Mouse (Mus musculus): ENCODE data around the gene Il22. TPM values are rescaled to one million over a fixed set of nuclear protein-coding genes. Genes with fewer than 3 reads are reported as not detected.
"Not testable (repeated sequence)": the region's sequence is repeated elsewhere in the genome, so short reads cannot be mapped to it uniquely, and the experiment has no call there.

Il22 gene
- polyA plus RNA-seq, 1 experiment from 2014 or later: not detected

DNA sequence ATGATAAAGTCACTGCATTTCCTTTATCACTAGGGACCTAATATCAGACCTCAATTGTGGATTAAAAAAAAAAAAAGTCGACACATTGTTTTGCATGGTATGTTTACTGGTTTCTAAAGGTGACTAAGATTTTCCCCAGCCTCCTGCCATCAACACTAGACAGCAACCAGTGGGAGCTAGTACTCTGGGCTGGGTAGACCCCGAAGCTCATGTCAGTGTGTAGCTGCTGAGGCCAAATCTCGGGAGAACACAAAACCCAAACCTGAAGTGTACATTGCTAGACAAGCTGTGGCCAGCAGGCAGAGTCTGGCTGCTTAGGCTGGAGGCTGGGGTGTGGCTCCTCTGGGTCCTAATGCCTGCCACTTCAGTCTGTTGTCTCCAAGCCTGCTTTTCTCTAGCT lies 9.6 kb upstream of the Il22 start:
- H3K4me3 ChIP-seq (ENCODE audit: low read depth, low read length); H3K36me3 ChIP-seq (ENCODE audit: control insufficient read depth, insufficient read depth, low read length); H3K27me3 ChIP-seq (ENCODE audit: control insufficient read depth, insufficient read depth, low read length); H3K4me1 ChIP-seq (ENCODE audit: control insufficient read depth, insufficient read depth, low read length); H3K4me2 ChIP-seq; H3K9me3 ChIP-seq (replicated peaks; ENCODE audit: control insufficient read depth, low read length); H3K9ac ChIP-seq (ENCODE audit: low read depth, low read length); ATAC-seq (replicated peaks; ENCODE audit: insufficient number of reproducible peaks, low FRiP score, low TSS enrichment); H3K27ac ChIP-seq (ENCODE audit: low read depth, low read length): not testable (repeated sequence)
- WGBS (ENCODE audit: insufficient replicate concordance): 32% methylated on average over 3 of the region's 3 CpGs

DNA sequence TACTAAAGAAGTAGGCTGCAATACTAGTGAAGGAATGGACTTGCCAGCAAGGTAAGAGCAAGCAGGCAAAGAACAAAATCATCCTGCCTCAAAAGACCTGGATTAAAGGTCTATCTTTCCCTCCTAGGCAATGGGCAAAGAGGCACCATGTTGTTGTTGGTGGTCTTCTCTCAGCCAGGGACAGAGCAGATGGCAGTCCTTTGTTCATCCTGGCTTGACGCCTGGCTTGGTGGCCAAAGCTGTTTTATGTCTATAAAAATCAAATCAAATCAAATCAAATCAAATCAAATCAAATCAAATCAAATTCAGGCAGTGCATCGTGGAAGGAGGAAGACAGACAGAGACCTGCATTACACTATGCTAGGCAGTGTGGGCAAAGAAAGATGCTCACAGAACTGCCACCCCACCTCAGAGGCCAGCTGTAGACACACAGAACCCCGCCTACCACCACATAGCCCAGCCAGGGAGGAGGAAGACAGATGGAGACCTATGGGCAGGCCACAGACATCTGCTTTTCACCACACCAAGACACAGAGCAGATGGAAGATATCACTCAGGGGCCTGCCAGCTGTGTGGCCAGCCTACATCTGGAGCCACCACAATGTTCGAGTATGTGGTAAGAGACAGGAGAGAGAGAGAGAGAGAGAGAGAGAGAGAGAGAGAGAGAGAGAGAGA lies 11.1 kb downstream of the Il22 start:
- H3K27me3 ChIP-seq (ENCODE audit: control insufficient read depth, insufficient read depth, low read length); H3K36me3 ChIP-seq (ENCODE audit: control insufficient read depth, insufficient read depth, low read length); H3K9me3 ChIP-seq (replicated peaks; ENCODE audit: control insufficient read depth, low read length); H3K4me2 ChIP-seq; H3K27ac ChIP-seq (ENCODE audit: low read depth, low read length); H3K4me3 ChIP-seq (ENCODE audit: low read depth, low read length); ATAC-seq (replicated peaks; ENCODE audit: insufficient number of reproducible peaks, low FRiP score, low TSS enrichment); H3K9ac ChIP-seq (ENCODE audit: low read depth, low read length); H3K4me1 ChIP-seq (ENCODE audit: control insufficient read depth, insufficient read depth, low read length): not testable (repeated sequence)
- WGBS (ENCODE audit: insufficient replicate concordance): 88% methylated on average over 2 of the region's 4 CpGs

DNA sequence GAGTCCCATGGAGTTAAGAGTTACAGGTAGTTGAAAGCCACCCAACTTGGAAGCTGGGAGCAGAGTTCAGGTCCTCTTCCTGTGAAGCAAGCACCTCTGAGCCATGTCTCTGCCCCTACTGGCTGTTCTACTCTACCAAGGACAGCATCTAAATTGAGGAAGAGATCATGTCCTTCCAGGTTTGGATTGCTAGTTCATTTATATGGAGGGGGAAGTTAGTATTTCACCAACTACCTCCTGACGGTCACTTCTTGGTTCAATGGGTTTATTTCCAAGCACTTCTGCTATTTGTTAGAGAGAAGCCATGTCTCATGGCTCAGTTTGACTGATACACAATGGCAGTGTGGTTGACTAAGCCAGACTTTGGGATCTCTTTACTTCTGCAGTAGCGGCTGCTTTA lies 22.9 kb downstream of the Il22 start:
- not testable (repeated sequence) for H3K4me3 ChIP-seq (ENCODE audit: low read depth, low read length); H3K9ac ChIP-seq (ENCODE audit: low read depth, low read length); H3K27me3 ChIP-seq (ENCODE audit: control insufficient read depth, insufficient read depth, low read length); H3K9me3 ChIP-seq (replicated peaks; ENCODE audit: control insufficient read depth, low read length); H3K27ac ChIP-seq (ENCODE audit: low read depth, low read length); H3K36me3 ChIP-seq (ENCODE audit: control insufficient read depth, insufficient read depth, low read length); ATAC-seq (replicated peaks; ENCODE audit: insufficient number of reproducible peaks, low FRiP score, low TSS enrichment); H3K4me1 ChIP-seq (ENCODE audit: control insufficient read depth, insufficient read depth, low read length); H3K4me2 ChIP-seq
- 83% methylated on average over 1 of the region's 2 CpGs for WGBS (ENCODE audit: insufficient replicate concordance)

DNA sequence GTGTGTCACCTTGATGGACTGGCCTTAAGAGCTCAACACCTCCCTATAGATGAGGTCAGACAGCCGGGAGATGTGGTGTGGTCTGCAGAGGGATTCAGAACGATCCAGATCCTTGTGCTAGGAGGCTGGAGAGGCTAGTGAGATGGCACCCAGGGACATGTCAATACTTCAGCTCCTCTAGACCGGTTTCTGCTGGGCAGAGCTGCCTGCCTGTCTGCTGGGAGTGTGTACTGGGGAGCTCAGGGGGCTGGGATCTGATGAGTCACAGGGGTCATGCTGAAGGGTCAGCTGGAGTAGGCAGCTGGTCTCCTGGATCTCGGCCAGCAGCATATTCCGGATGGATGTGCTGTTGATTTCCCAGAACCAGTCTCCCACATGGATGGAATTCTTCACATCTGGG lies 27.9 kb downstream of the Il22 start:
- not testable (repeated sequence) for H3K9me3 ChIP-seq (replicated peaks; ENCODE audit: control insufficient read depth, low read length); H3K27ac ChIP-seq (ENCODE audit: low read depth, low read length); H3K27me3 ChIP-seq (ENCODE audit: control insufficient read depth, insufficient read depth, low read length); H3K4me1 ChIP-seq (ENCODE audit: control insufficient read depth, insufficient read depth, low read length); ATAC-seq (replicated peaks; ENCODE audit: insufficient number of reproducible peaks, low FRiP score, low TSS enrichment); H3K36me3 ChIP-seq (ENCODE audit: control insufficient read depth, insufficient read depth, low read length); H3K4me3 ChIP-seq (ENCODE audit: low read depth, low read length); H3K4me2 ChIP-seq; H3K9ac ChIP-seq (ENCODE audit: low read depth, low read length)
- no CpG with 5 or more reads among the region's 5 CpGs for WGBS (ENCODE audit: insufficient replicate concordance)

DNA sequence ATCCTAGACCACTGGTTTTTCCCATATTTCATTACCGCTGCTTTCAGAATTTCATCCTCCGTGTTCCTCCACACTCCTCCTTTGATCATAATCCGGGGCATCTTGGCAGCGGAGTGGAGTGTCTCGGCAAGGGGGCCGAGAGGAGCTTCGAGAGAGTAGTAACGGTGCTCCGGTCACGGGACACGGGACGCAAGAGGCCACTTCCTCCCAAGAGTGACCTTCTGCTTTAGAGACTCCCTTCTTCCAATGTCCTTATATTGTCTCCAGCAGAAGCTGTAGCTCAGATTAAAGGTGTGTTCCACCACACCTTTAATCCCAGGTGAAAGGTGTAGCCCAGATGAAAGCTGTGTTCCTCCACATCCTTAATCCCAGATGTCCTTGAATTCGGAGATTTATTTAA lies 35.9 kb downstream of the Il22 start, which contains the start of gene Gm32717:
Gene Gm32717 (minus strand): TSS at position 101 of the 400 bp plus-strand sequence.
- not testable (repeated sequence) for H3K9ac ChIP-seq (ENCODE audit: low read depth, low read length)

DNA sequence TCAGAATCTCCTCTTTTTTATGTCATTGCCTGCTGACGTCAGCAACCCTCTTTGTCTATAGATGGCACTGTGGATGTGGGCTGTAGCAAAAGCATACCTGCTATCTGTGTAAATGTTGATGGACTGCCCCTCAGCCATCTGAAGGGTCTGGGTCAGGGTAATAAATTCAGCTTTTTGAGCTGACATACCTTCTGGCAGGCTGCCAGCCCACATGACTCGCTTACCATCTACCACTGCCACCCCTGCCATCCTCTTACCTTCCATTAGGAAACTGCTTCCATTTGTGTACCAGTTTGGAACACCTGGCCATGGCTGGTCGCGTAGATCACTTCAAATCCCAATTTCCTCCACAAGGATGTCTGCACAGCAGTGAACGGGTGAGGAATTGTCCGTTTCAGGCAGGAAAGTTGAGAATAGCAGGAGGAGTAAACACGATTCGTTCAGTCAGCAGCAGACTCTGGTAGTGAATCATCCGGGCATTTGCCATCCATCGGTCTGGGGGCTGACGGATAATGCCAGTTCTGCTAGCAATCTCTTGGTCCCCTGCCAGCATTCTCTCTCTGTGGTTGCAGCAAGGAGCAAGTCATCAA lies 44.4 kb downstream of the Il22 start:
- not testable (repeated sequence) for H3K4me1 ChIP-seq (ENCODE audit: control insufficient read depth, insufficient read depth, low read length); H3K4me2 ChIP-seq; H3K9ac ChIP-seq (ENCODE audit: low read depth, low read length); H3K9me3 ChIP-seq (replicated peaks; ENCODE audit: control insufficient read depth, low read length); H3K36me3 ChIP-seq (ENCODE audit: control insufficient read depth, insufficient read depth, low read length); H3K4me3 ChIP-seq (ENCODE audit: low read depth, low read length); H3K27ac ChIP-seq (ENCODE audit: low read depth, low read length); H3K27me3 ChIP-seq (ENCODE audit: control insufficient read depth, insufficient read depth, low read length); ATAC-seq (replicated peaks; ENCODE audit: insufficient number of reproducible peaks, low FRiP score, low TSS enrichment)
- 79% methylated on average over 11 of the region's 11 CpGs for WGBS (ENCODE audit: insufficient replicate concordance)

More for the DNA sequence above, 35.9 kb downstream of the Il22 start, which contains the start of gene Gm32717:
- no CpG with 5 or more reads among the region's 13 CpGs for WGBS (ENCODE audit: insufficient replicate concordance)
- H3K27me3 ChIP-seq (ENCODE audit: control insufficient read depth, insufficient read depth, low read length); H3K4me1 ChIP-seq (ENCODE audit: control insufficient read depth, insufficient read depth, low read length); H3K4me3 ChIP-seq (ENCODE audit: low read depth, low read length); H3K36me3 ChIP-seq (ENCODE audit: control insufficient read depth, insufficient read depth, low read length); H3K4me2 ChIP-seq; H3K27ac ChIP-seq (ENCODE audit: low read depth, low read length); H3K9me3 ChIP-seq (replicated peaks; ENCODE audit: control insufficient read depth, low read length); ATAC-seq (replicated peaks; ENCODE audit: insufficient number of reproducible peaks, low FRiP score, low TSS enrichment): not testable (repeated sequence)

DNA sequence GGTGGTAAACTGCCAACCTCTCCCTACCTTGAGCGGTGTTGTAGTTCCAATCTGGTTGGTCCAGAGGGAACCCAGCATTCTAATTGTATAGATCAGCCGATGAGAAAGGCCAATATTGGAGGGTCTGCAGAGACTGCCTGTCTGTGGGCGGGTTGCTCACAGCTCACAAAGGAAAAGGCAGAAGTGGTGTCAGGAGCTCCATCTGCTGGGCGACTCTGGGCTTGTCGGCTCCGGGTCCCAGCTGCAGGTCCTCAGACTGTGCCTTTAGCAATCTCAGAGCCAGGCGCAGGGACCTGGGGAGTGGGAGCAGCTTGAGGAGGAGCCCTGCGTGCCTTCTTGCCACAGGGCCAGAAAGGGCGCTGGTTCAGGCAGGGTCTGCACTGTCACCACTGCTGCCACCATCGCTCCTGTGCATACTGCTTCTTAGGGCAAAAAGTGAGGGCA lies 46.1 kb downstream of the Il22 start:
- no peaks in the 10 kb centered on the region for H3K27me3 ChIP-seq (ENCODE audit: control insufficient read depth, insufficient read depth, low read length)
- WGBS (ENCODE audit: insufficient replicate concordance): 54% methylated on average over 10 of the region's 10 CpGs
- H3K4me1 ChIP-seq (ENCODE audit: control insufficient read depth, insufficient read depth, low read length): no peaks in the 10 kb centered on the region
- H3K9me3 ChIP-seq (replicated peaks; ENCODE audit: control insufficient read depth, low read length): no peaks in the 10 kb centered on the region
- H3K36me3 ChIP-seq (ENCODE audit: control insufficient read depth, insufficient read depth, low read length): no peaks in the 10 kb centered on the region
- no peak overlapping the region for H3K9ac ChIP-seq (ENCODE audit: low read depth, low read length)
- no peak for ATAC-seq (replicated peaks; ENCODE audit: insufficient number of reproducible peaks, low FRiP score, low TSS enrichment)
- no peak overlapping the region for H3K27ac ChIP-seq (ENCODE audit: low read depth, low read length)
- H3K4me2 ChIP-seq: no peak overlapping the region
- no peak overlapping the region for H3K4me3 ChIP-seq (ENCODE audit: low read depth, low read length)

DNA sequence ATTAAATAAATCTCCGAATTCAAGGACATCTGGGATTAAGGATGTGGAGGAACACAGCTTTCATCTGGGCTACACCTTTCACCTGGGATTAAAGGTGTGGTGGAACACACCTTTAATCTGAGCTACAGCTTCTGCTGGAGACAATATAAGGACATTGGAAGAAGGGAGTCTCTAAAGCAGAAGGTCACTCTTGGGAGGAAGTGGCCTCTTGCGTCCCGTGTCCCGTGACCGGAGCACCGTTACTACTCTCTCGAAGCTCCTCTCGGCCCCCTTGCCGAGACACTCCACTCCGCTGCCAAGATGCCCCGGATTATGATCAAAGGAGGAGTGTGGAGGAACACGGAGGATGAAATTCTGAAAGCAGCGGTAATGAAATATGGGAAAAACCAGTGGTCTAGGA lies 53.6 kb downstream of the Il22 start, which contains the start of gene Gm32802:
Gene Gm32802 (plus strand): TSS at position 301 of the 400 bp plus-strand sequence.
- WGBS (ENCODE audit: insufficient replicate concordance): no CpG with 5 or more reads among the region's 13 CpGs
- not testable (repeated sequence) for H3K9ac ChIP-seq (ENCODE audit: low read depth, low read length); H3K27me3 ChIP-seq (ENCODE audit: control insufficient read depth, insufficient read depth, low read length); H3K4me2 ChIP-seq; H3K27ac ChIP-seq (ENCODE audit: low read depth, low read length); ATAC-seq (replicated peaks; ENCODE audit: insufficient number of reproducible peaks, low FRiP score, low TSS enrichment); H3K4me1 ChIP-seq (ENCODE audit: control insufficient read depth, insufficient read depth, low read length); H3K36me3 ChIP-seq (ENCODE audit: control insufficient read depth, insufficient read depth, low read length); H3K9me3 ChIP-seq (replicated peaks; ENCODE audit: control insufficient read depth, low read length); H3K4me3 ChIP-seq (ENCODE audit: low read depth, low read length)
